Mouse (Mus musculus) midbrain, embryonic 14.5 days (tissue): ENCODE results near the gene Pnmal1. TPM values are rescaled to one million over a fixed set of nuclear protein-coding genes. Genes with fewer than 3 reads are reported as not detected.

Experiments
- ATAC-seq: fragments of 200-750 bp; cut with Nextera tagmentation; 2 replicates; pipeline ENCODE4 v1.8.0; 2017; ENCODE audit warnings: moderate number of reproducible peaks, moderate library complexity; ENCODE audit not compliant: low FRiP score, low TSS enrichment
- DNase-seq: peaks from one replicate; pipeline ENCODE4 v3.0.0-alpha.2; 2015
- H3K27ac ChIP-seq: fragments of 300-500 bp; sonication (generic); replicated peaks from 2 replicates; pipeline ENCODE4 v1.5.1; 2014; ENCODE audit warnings: mild to moderate bottlenecking, low read depth, low read length, moderate library complexity
- H3K27me3 ChIP-seq: fragments of 300-500 bp; sonication (generic); 2 replicates; pipeline ENCODE4 v1.6.1; 2014; ENCODE audit warnings: low read length, control low read depth, mixed read lengths; ENCODE audit not compliant: control insufficient read depth, insufficient read depth
- H3K36me3 ChIP-seq: fragments of 300-500 bp; sonication (generic); 2 replicates; pipeline ENCODE4 v1.6.1; 2014; ENCODE audit warnings: low read length, control low read depth; ENCODE audit not compliant: control insufficient read depth, insufficient read depth
- H3K4me1 ChIP-seq: fragments of 300-500 bp; sonication (generic); 2 replicates; pipeline ENCODE4 v1.6.1; 2014; ENCODE audit warnings: mild to moderate bottlenecking, antibody characterized with exemption, low read length, control low read depth; ENCODE audit not compliant: control insufficient read depth, insufficient read depth
- H3K4me2 ChIP-seq: fragments of 300-500 bp; sonication (generic); 2 replicates; pipeline ENCODE4 v1.6.1; 2014; ENCODE audit warnings: mild to moderate bottlenecking, low read length, moderate library complexity
- H3K4me3 ChIP-seq: fragments of 300-500 bp; sonication (generic); replicated peaks from 2 replicates; pipeline ENCODE4 v1.5.1; 2014; ENCODE audit warnings: low read depth, low read length
- H3K9ac ChIP-seq: fragments of 300-500 bp; sonication (generic); replicated peaks from 2 replicates; pipeline ENCODE4 v1.6.1; 2014; ENCODE audit warnings: mild to moderate bottlenecking, low read length, moderate library complexity
- H3K9me3 ChIP-seq: fragments of 300-500 bp; sonication (generic); 2 replicates; pipeline ENCODE4 v1.6.1; 2016; ENCODE audit warnings: low read length, control low read depth, mixed read lengths; ENCODE audit not compliant: control insufficient read depth
- WGBS: fragments of 180-500 bp; shearing (Covaris S2); extraction: QIAGEN DNeasy Blood & Tissue Kit; methylation state at CpG from one replicate; pipeline ENCODE4 v1.1.7; 2014; 5-methylcytosine and 5-hydroxymethylcytosine counted together
- polyA plus RNA-seq: library from polyadenylated mRNA; unstranded; fragments of >200 nt; fragmentation: Nextera tagmentation; extraction: Ambion mirVana; gene quantifications from 2 replicates; pipeline ENCODE4 v1.2.1, GENCODE M21; 2014

Pnmal1 gene
- polyA plus RNA-seq, 1 experiment from 2014 or later = 69.8 TPM

- Histone ChIP-seq H3K9me3 (no peaks in the 10 kb centered on the region), H3K4me3 (peak overlapping the region; percentile 33), H3K36me3 (no peaks in the 10 kb centered on the region), H3K4me1 (peaks cover 27% of the 10 kb centered on the region), H3K27ac (0 out of 2 replicates have a peak overlapping the region, but pooled peaks have one; percentile 9), H3K27me3 (no peaks in the 10 kb centered on the region), H3K4me2 (peak overlapping the region; percentile 49), H3K9ac (peak overlapping the region; percentile 45)
- WGBS = 11% methylated on average over 20 of the region's 20 CpGs
- DNase-seq (no peak), ATAC-seq (no peak)
Measured at GRCm38 (mm10) chr7:16994400-16994799, 34.9 kb downstream of the Pnmal1 start.

- H3K4me2 ChIP-seq = peak overlapping the region; percentile 49
- no peaks in the 10 kb centered on the region for H3K27me3 ChIP-seq
- H3K9ac ChIP-seq = no peak overlapping the region
- H3K4me3 ChIP-seq = 0 out of 2 replicates have a peak overlapping the region, but pooled peaks have one; percentile 33
- H3K4me1 ChIP-seq = peaks cover 27% of the 10 kb centered on the region
- DNase-seq (no peak), ATAC-seq (no peak)
- H3K9me3 ChIP-seq = no peaks in the 10 kb centered on the region
- WGBS = 84% methylated on average over 4 of the region's 4 CpGs
- no peak overlapping the region for H3K27ac ChIP-seq
- H3K36me3 ChIP-seq = no peaks in the 10 kb centered on the region
Measured at GRCm38 (mm10) chr7:16995345-16995744, 35.9 kb downstream of the Pnmal1 start.

GRCm38 (mm10) chr7:16999233-16999632 lies 39.8 kb downstream of the Pnmal1 start:
- Histone ChIP-seq H3K9ac (no peak overlapping the region), H3K4me1 (peaks cover 6% of the 10 kb centered on the region; the same call in 1 of the 2 replicates), H3K27ac (no peak overlapping the region), H3K4me3 (no peak overlapping the region), H3K36me3 (peaks cover 11% of the 10 kb centered on the region), H3K9me3 (no peaks in the 10 kb centered on the region), H3K4me2 (no peak overlapping the region), H3K27me3 (no peaks in the 10 kb centered on the region)
- ATAC-seq = 0 out of 2 replicates have a peak, but pooled peaks have one; percentile 4
- WGBS = 73% methylated on average over 4 of the region's 4 CpGs
- no peak for DNase-seq

GRCm38 (mm10) chr7:16999650-17000049 lies 40.2 kb downstream of the Pnmal1 start:
- Histone ChIP-seq H3K4me3 (no peak overlapping the region), H3K36me3 (peaks cover 15% of the 10 kb centered on the region), H3K9me3 (no peaks in the 10 kb centered on the region), H3K4me1 (0 out of 2 replicates have a peak, but pooled peaks cover 2% of the 10 kb centered on the region), H3K27ac (no peak overlapping the region), H3K9ac (no peak overlapping the region), H3K27me3 (no peaks in the 10 kb centered on the region), H3K4me2 (no peak overlapping the region)
- DNase-seq = peak; percentile 91
- WGBS = 23% methylated on average over 4 of the region's 4 CpGs
- peak; percentile 11; the same call in 1 of the 2 replicates for ATAC-seq

- H3K9ac ChIP-seq = no peak overlapping the region
- DNase-seq (peak; percentile 91), ATAC-seq (peak; percentile 71)
- H3K4me3 ChIP-seq = no peak overlapping the region
- H3K9me3 ChIP-seq = no peaks in the 10 kb centered on the region
- H3K36me3 ChIP-seq = peaks cover 44% of the 10 kb centered on the region
- no peak overlapping the region for H3K4me2 ChIP-seq
- H3K4me1 ChIP-seq = 0 out of 2 replicates have a peak, but pooled peaks cover 2% of the 10 kb centered on the region
- 17% methylated on average over 7 of the region's 7 CpGs for WGBS
- no peak overlapping the region for H3K27ac ChIP-seq
- H3K27me3 ChIP-seq = no peaks in the 10 kb centered on the region
Measured at GRCm38 (mm10) chr7:17002375-17003195, 43.1 kb downstream of the Pnmal1 start.

- H3K36me3 ChIP-seq = peaks cover 52% of the 10 kb centered on the region
- H3K9me3 ChIP-seq = no peaks in the 10 kb centered on the region
- WGBS = 88% methylated on average over 7 of the region's 7 CpGs
- H3K27ac ChIP-seq = no peak overlapping the region
- no peak overlapping the region for H3K4me3 ChIP-seq
- H3K9ac ChIP-seq = no peak overlapping the region
- no peaks in the 10 kb centered on the region for H3K27me3 ChIP-seq
- H3K4me2 ChIP-seq = no peak overlapping the region
- ATAC-seq = no peak
- DNase-seq = no peak
- no peaks in the 10 kb centered on the region for H3K4me1 ChIP-seq
Measured at GRCm38 (mm10) chr7:17003230-17003960, 43.9 kb downstream of the Pnmal1 start.

GRCm38 (mm10) chr7:17004716-17005115 lies 45.2 kb downstream of the Pnmal1 start:
- WGBS = 87% methylated on average over 7 of the region's 7 CpGs
- Histone ChIP-seq H3K9ac (no peak overlapping the region), H3K4me2 (no peak overlapping the region), H3K9me3 (no peaks in the 10 kb centered on the region), H3K27me3 (no peaks in the 10 kb centered on the region), H3K36me3 (peaks cover 66% of the 10 kb centered on the region), H3K27ac (no peak overlapping the region), H3K4me1 (no peaks in the 10 kb centered on the region), H3K4me3 (no peak overlapping the region)
- ATAC-seq = no peak
- no peak for DNase-seq

- no peaks in the 10 kb centered on the region for H3K4me1 ChIP-seq
- no peak for ATAC-seq
- 89% methylated on average over 4 of the region's 4 CpGs for WGBS
- no peak overlapping the region for H3K4me3 ChIP-seq
- H3K27me3 ChIP-seq = no peaks in the 10 kb centered on the region
- H3K36me3 ChIP-seq = peaks cover 91% of the 10 kb centered on the region
- H3K27ac ChIP-seq = no peak overlapping the region
- DNase-seq = peak; percentile 45
- no peak overlapping the region for H3K9ac ChIP-seq
- H3K9me3 ChIP-seq = no peaks in the 10 kb centered on the region
- H3K4me2 ChIP-seq = no peak overlapping the region
Measured at GRCm38 (mm10) chr7:17007300-17007699, 47.8 kb downstream of the Pnmal1 start.
